Mouse (Mus musculus) hindbrain, embryonic 10.5 days (tissue): ENCODE measurements around the gene Zfp654. TPM values are rescaled to one million over a fixed set of nuclear protein-coding genes. Genes with fewer than 3 reads are reported as not detected.

Experiments used
- DNase-seq: peaks from one replicate; pipeline ENCODE4 v3.0.0-alpha.2; 2017; ENCODE audit warnings: low spot score
- H3K27ac ChIP-seq: fragments of 300-500 bp; sonication (generic); 2 replicates; pipeline ENCODE4 v1.5.1; 2016; ENCODE audit warnings: mild to moderate bottlenecking, moderate library complexity
- H3K27me3 ChIP-seq: fragments of 300-500 bp; sonication (generic); 2 replicates; pipeline ENCODE4 v1.6.1; 2016; ENCODE audit warnings: mild to moderate bottlenecking; ENCODE audit not compliant: poor library complexity, insufficient read depth, severe bottlenecking
- H3K36me3 ChIP-seq: fragments of 300-500 bp; sonication (generic); 2 replicates; pipeline ENCODE4 v1.6.1; 2016; ENCODE audit warnings: mild to moderate bottlenecking, moderate library complexity
- H3K4me1 ChIP-seq: fragments of 300-500 bp; sonication (generic); replicated peaks from 2 replicates; pipeline ENCODE4 v1.6.1; 2016; ENCODE audit warnings: mild to moderate bottlenecking
- H3K4me3 ChIP-seq: fragments of 300-500 bp; sonication (generic); 2 replicates; pipeline ENCODE4 v1.5.1; 2016; ENCODE audit warnings: mild to moderate bottlenecking, moderate library complexity
- H3K9me3 ChIP-seq: fragments of 300-500 bp; sonication (generic); 2 replicates; pipeline ENCODE4 v1.6.1; 2016; ENCODE audit warnings: mild to moderate bottlenecking, moderate library complexity
- WGBS: fragments of 180-500 bp; shearing (Covaris S2); methylation state at CpG from one replicate; pipeline ENCODE4 v1.1.7; 2016; 5-methylcytosine and 5-hydroxymethylcytosine counted together
- polyA plus RNA-seq: library from polyadenylated mRNA; unstranded; fragments of >200 nt; fragmentation: Nextera tagmentation; extraction: Ambion mirVana; gene quantifications from 2 replicates; pipeline ENCODE4 v1.2.1, GENCODE M21; 2016

Zfp654 gene
- 4.9 and 5.7 TPM in 2 replicates for polyA plus RNA-seq

- under 1% methylated on average over 83 of the region's 85 CpGs for WGBS
- peak within 1 kb of the TSS; percentile 94 for H3K4me3 ChIP-seq
- H3K27ac ChIP-seq, result peak within 1 kb of the TSS; percentile 95
- peaks cover 27% of the 10 kb centered on the region for H3K36me3 ChIP-seq
- H3K4me1 ChIP-seq, result peaks cover 27% of the 10 kb centered on the region
- no peaks in the 10 kb centered on the region for H3K9me3 ChIP-seq
- peak; percentile 100 for DNase-seq
- H3K27me3 ChIP-seq, result no peaks in the 10 kb centered on the region
These were observed at the start of gene Zfp654, which contains the start of gene Cggbp1 for GRCm38 (mm10) chr16:64851563-64852362. Zfp654 (minus strand) TSS chr16:64851652. Cggbp1 (plus strand) TSS chr16:64851996.

- Histone ChIP-seq H3K4me3 (no peak overlapping the region), H3K36me3 (no peaks in the 10 kb centered on the region), H3K27ac (no peak overlapping the region), H3K27me3 (no peaks in the 10 kb centered on the region), H3K4me1 (no peaks in the 10 kb centered on the region), H3K9me3 (no peaks in the 10 kb centered on the region)
- WGBS, result 80% methylated on average over 2 of the region's 2 CpGs
- DNase-seq, result no peak
These were observed 47.6 kb upstream of the Zfp654 start for GRCm38 (mm10) chr16:64899084-64899483.

GRCm38 (mm10) chr16:64889496-64889895, 38.0 kb upstream of the Zfp654 start:
- Histone ChIP-seq H3K27ac (no peak overlapping the region), H3K4me1 (peaks cover 10% of the 10 kb centered on the region), H3K36me3 (no peaks in the 10 kb centered on the region), H3K27me3 (no peaks in the 10 kb centered on the region), H3K4me3 (no peak overlapping the region), H3K9me3 (peaks cover 6% of the 10 kb centered on the region; the same call in 1 of the 2 replicates)
- DNase-seq, result no peak
- 91% methylated on average over 3 of the region's 3 CpGs for WGBS

GRCm38 (mm10) chr16:64885547-64885946, 34.1 kb upstream of the Zfp654 start:
- 48% methylated on average over 4 of the region's 4 CpGs for WGBS
- H3K36me3 ChIP-seq, result no peaks in the 10 kb centered on the region
- H3K9me3 ChIP-seq, result peaks cover 6% of the 10 kb centered on the region; the same call in 1 of the 2 replicates
- no peak overlapping the region for H3K4me3 ChIP-seq
- no peaks in the 10 kb centered on the region for H3K27me3 ChIP-seq
- DNase-seq, result no peak
- H3K27ac ChIP-seq, result no peak overlapping the region
- H3K4me1 ChIP-seq, result peaks cover 14% of the 10 kb centered on the region

- 29% methylated on average over 3 of the region's 3 CpGs for WGBS
- Histone ChIP-seq H3K4me1 (peaks cover 14% of the 10 kb centered on the region), H3K9me3 (peaks cover 6% of the 10 kb centered on the region; the same call in 1 of the 2 replicates), H3K27ac (no peak overlapping the region), H3K36me3 (no peaks in the 10 kb centered on the region), H3K27me3 (no peaks in the 10 kb centered on the region), H3K4me3 (no peak overlapping the region)
- DNase-seq, result no peak
These were observed 33.7 kb upstream of the Zfp654 start for GRCm38 (mm10) chr16:64885142-64885541.

GRCm38 (mm10) chr16:64884420-64884838, 33.0 kb upstream of the Zfp654 start:
- WGBS, result 58% methylated on average over 3 of the region's 3 CpGs
- Histone ChIP-seq H3K36me3 (no peaks in the 10 kb centered on the region), H3K9me3 (peaks cover 6% of the 10 kb centered on the region; the same call in 1 of the 2 replicates), H3K4me1 (peaks cover 14% of the 10 kb centered on the region), H3K27me3 (no peaks in the 10 kb centered on the region), H3K4me3 (no peak overlapping the region), H3K27ac (no peak overlapping the region)
- DNase-seq, result no peak

GRCm38 (mm10) chr16:64883896-64884295, 32.4 kb upstream of the Zfp654 start:
- Histone ChIP-seq H3K4me3 (no peak overlapping the region), H3K36me3 (no peaks in the 10 kb centered on the region), H3K27me3 (no peaks in the 10 kb centered on the region), H3K4me1 (peaks cover 14% of the 10 kb centered on the region), H3K9me3 (peaks cover 6% of the 10 kb centered on the region; the same call in 1 of the 2 replicates), H3K27ac (no peak overlapping the region)
- WGBS, result 77% methylated on average over 5 of the region's 5 CpGs
- no peak for DNase-seq

GRCm38 (mm10) chr16:64881442-64881841, 30.0 kb upstream of the Zfp654 start:
- Histone ChIP-seq H3K36me3 (no peaks in the 10 kb centered on the region), H3K4me1 (peaks cover 14% of the 10 kb centered on the region), H3K27me3 (no peaks in the 10 kb centered on the region), H3K9me3 (no peaks in the 10 kb centered on the region), H3K4me3 (no peak overlapping the region), H3K27ac (no peak overlapping the region)
- 88% methylated on average over 2 of the region's 2 CpGs for WGBS
- DNase-seq, result no peak

- 73% methylated on average over 3 of the region's 3 CpGs for WGBS
- Histone ChIP-seq H3K4me3 (no peak overlapping the region), H3K27me3 (no peaks in the 10 kb centered on the region), H3K9me3 (no peaks in the 10 kb centered on the region), H3K27ac (no peak overlapping the region), H3K4me1 (peaks cover 14% of the 10 kb centered on the region), H3K36me3 (no peaks in the 10 kb centered on the region)
- no peak for DNase-seq
These were observed 29.5 kb upstream of the Zfp654 start for GRCm38 (mm10) chr16:64880986-64881385.

GRCm38 (mm10) chr16:64879735-64880134, 28.3 kb upstream of the Zfp654 start:
- H3K4me1 ChIP-seq, result peaks cover 6% of the 10 kb centered on the region; the same call in 1 of the 2 replicates
- no peak overlapping the region for H3K4me3 ChIP-seq
- no peaks in the 10 kb centered on the region for H3K27me3 ChIP-seq
- no peak overlapping the region for H3K27ac ChIP-seq
- no peaks in the 10 kb centered on the region for H3K9me3 ChIP-seq
- 90% methylated on average over 5 of the region's 5 CpGs for WGBS
- H3K36me3 ChIP-seq, result no peaks in the 10 kb centered on the region
- no peak for DNase-seq

- H3K27ac ChIP-seq, result no peak overlapping the region
- H3K36me3 ChIP-seq, result no peaks in the 10 kb centered on the region
- 86% methylated on average over 3 of the region's 3 CpGs for WGBS
- H3K4me3 ChIP-seq, result no peak overlapping the region
- no peaks in the 10 kb centered on the region for H3K4me1 ChIP-seq
- no peak for DNase-seq
- no peaks in the 10 kb centered on the region for H3K9me3 ChIP-seq
- no peaks in the 10 kb centered on the region for H3K27me3 ChIP-seq
These were observed 27.2 kb upstream of the Zfp654 start for GRCm38 (mm10) chr16:64878611-64879132.

GRCm38 (mm10) chr16:64877314-64877713, 25.9 kb upstream of the Zfp654 start:
- Histone ChIP-seq H3K4me3 (no peak overlapping the region), H3K9me3 (no peaks in the 10 kb centered on the region), H3K4me1 (no peaks in the 10 kb centered on the region), H3K27ac (no peak overlapping the region), H3K36me3 (no peaks in the 10 kb centered on the region), H3K27me3 (no peaks in the 10 kb centered on the region)
- WGBS, result 91% methylated on average over 3 of the region's 3 CpGs
- no peak for DNase-seq

- H3K4me1 ChIP-seq, result no peaks in the 10 kb centered on the region
- H3K27me3 ChIP-seq, result no peaks in the 10 kb centered on the region
- no peak for DNase-seq
- WGBS, result 81% methylated on average over 4 of the region's 4 CpGs
- H3K4me3 ChIP-seq, result no peak overlapping the region
- no peaks in the 10 kb centered on the region for H3K9me3 ChIP-seq
- no peak overlapping the region for H3K27ac ChIP-seq
- no peaks in the 10 kb centered on the region for H3K36me3 ChIP-seq
These were observed 25.3 kb upstream of the Zfp654 start for GRCm38 (mm10) chr16:64876631-64877265.
